Mouse (Mus musculus) gonadal fat pad, adult 2 months (tissue): Measurements from ENCODE around the gene Mthfsl. TPM values are rescaled to one million over a fixed set of nuclear protein-coding genes. Genes with fewer than 3 reads are reported as not detected.
"Not testable (repeated sequence)": the region's sequence is repeated elsewhere in the genome, so short reads cannot be mapped to it uniquely, and the experiment has no call there.

ENCODE experiments used
- DNase-seq: peaks from one replicate; pipeline ENCODE4 v3.0.0-alpha.2; 2012; ENCODE audit warnings: low read depth
- polyA plus RNA-seq: library from polyadenylated mRNA; depleted of rRNA; stranded (reverse); fragments of >200 nt; gene quantifications from 2 replicates; pipeline ENCODE4 v1.2.3, GENCODE M21; 2012; rRNA removed

The Mthfsl gene
- polyA plus RNA-seq, 1 experiment: 26.3 TPM

- not testable (repeated sequence) for DNase-seq
Observed at GRCm38 (mm10) chr9:88691307-88691706, 28.8 kb downstream of the Mthfsl start.

DNA sequence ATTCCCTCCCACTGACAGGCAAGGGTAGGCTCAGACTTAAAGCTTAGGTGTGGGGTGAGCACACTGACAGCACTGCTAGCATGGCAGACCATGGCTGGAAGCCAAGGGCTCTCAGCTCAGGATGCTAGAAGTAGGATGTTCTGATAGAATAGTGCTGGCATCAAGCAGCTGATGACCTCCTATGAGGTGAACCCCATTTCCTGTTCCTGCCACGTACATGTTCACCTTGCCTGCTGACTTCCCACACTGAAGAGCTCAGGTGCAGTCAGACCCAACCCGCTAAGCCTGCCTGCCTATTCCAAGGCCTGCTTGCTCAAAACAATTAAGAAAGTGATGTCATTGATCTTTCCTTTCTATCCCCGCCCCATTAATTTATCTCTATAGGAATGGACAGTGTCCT is 30.6 kb downstream of the Mthfsl start:
- DNase-seq: not testable (repeated sequence)

- not testable (repeated sequence) for DNase-seq
Observed at GRCm38 (mm10) chr9:88686719-88687118, 33.4 kb downstream of the Mthfsl start.

DNA sequence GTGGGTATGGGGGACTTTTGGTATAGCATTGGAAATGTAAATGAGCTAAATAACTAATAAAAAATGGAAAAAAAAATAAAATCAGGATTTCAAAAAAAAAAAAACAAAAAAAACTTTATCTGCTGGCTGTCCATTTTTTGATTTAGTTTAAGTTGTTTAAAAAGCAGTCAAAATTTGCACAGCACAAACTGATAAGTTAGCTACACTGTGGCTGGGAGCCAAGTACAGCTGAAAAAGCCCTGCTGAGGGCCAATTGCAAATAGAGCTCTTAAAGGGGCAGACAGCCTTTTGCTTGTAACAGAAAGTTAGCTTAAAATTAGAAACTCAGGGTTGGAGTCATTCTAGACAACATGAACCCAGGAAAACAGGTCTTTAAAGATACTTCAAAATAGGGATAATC is 61.8 kb downstream of the Mthfsl start:
- DNase-seq: not testable (repeated sequence)

DNA sequence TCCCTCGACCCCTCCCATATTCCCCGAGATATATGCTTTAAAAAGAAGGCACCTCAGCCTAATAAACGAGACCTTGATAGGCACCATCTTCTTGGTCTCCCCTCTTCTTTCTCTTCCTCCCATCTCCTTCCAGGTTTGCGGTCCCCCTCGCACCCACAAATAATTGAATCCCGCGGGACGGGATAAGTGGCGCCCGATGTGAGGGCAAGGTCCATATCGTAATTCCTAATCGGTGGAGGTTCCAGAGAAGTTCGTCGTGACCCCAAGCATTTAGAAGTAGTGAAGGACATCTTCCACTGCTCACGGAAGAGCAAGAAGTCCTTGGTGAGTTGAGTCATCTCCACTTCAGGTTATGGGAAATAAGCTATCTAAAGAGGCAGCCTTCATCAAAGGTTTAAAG is 69.4 kb downstream of the Mthfsl start:
- DNase-seq: not testable (repeated sequence)

Other genes with a start within 250 kb of the Mthfsl start
- 4.0 and 9.3 TPM in 2 replicates for gene Syncrip, start 237.7 kb downstream of the Mthfsl start, polyA plus RNA-seq
- gene Zfp949, start 172.3 kb downstream of the Mthfsl start, polyA plus RNA-seq: 4.6 and 7.0 TPM in 2 replicates
- not detected in 2 replicates for gene Trim43a, start 139.4 kb downstream of the Mthfsl start, polyA plus RNA-seq
- 5.6 and 6.6 TPM in 2 replicates for gene Bcl2a1d, start 11.6 kb upstream of the Mthfsl start, polyA plus RNA-seq
- gene Trim43c, start 118.9 kb upstream of the Mthfsl start, polyA plus RNA-seq: not detected in 2 replicates
- 0.77 and 1.1 TPM in 2 replicates for gene Bcl2a1a, start 236.6 kb upstream of the Mthfsl start, polyA plus RNA-seq